Mouse (Mus musculus) erythroblast, embryonic 14.5 days (primary cell): Measurements from ENCODE around the gene Gm20661.

ENCODE experiments used
- GATA1 ChIP-seq: IDR thresholded peaks from 2 replicates; pipeline ENCODE4 v1.6.1; 2012; ENCODE audit warnings: low read length, inconsistent platforms, mixed read lengths
- TAL1 ChIP-seq: IDR thresholded peaks from 3 replicates; pipeline ENCODE4 v1.6.1; 2012; ENCODE audit warnings: low read length, inconsistent platforms, mixed read lengths

- TF ChIP-seq GATA1 (no peak), TAL1 (no peak)
Observed at GRCm38 (mm10) chr9:107984052-107984753, 1.3 kb downstream of the Gm20661 start.
